Mouse (Mus musculus): Measurements from ENCODE around the gene Baat.

GRCm38 (mm10) chr4:49547544-49548219 is 41.3 kb upstream of the Baat start:
- TF ChIP-seq CTCF (IDR thresholded peaks at IDR 0.05; ENCODE audit: low read depth, low read length) (no peak), POLR2AphosphoS5 (IDR thresholded peaks at IDR 0.05; ENCODE audit: insufficient replicate concordance, low read depth, low read length) (no peak)
